Mouse (Mus musculus) midbrain, postnatal 0 days (tissue): ENCODE data around the gene Cdk11b. TPM values are rescaled to one million over a fixed set of nuclear protein-coding genes. Genes with fewer than 3 reads are reported as not detected.
A peak's percentile ranks its signal among the peaks of the same experiment; 100 is the strongest.
"Not testable (repeated sequence)": the region's sequence is repeated elsewhere in the genome, so short reads cannot be mapped to it uniquely, and the experiment has no call there.

Experiments
- ATAC-seq: fragments of 200-750 bp; cut with Nextera tagmentation; 2 replicates; pipeline ENCODE4 v1.8.0; 2017; ENCODE audit warnings: moderate number of reproducible peaks, mild to moderate bottlenecking, moderate TSS enrichment, moderate library complexity; ENCODE audit not compliant: low FRiP score
- DNase-seq: peaks from one replicate; pipeline ENCODE4 v3.0.0-alpha.2; 2015; ENCODE audit warnings: low spot score
- H3K27ac ChIP-seq: fragments of 300-500 bp; sonication (generic); 2 replicates; pipeline ENCODE4 v1.5.1; 2014; ENCODE audit warnings: low read depth, mild to moderate bottlenecking, low read length, mixed read lengths
- H3K27me3 ChIP-seq: fragments of 300-500 bp; sonication (generic); 2 replicates; pipeline ENCODE4 v1.6.1; 2014; ENCODE audit warnings: low read length, control low read depth, mixed read lengths; ENCODE audit not compliant: insufficient read depth
- H3K36me3 ChIP-seq: fragments of 300-500 bp; sonication (generic); 2 replicates; pipeline ENCODE4 v1.6.1; 2014; ENCODE audit warnings: low read length, control low read depth, mixed read lengths; ENCODE audit not compliant: insufficient read depth
- H3K4me1 ChIP-seq: fragments of 300-500 bp; sonication (generic); 2 replicates; pipeline ENCODE4 v1.6.1; 2014; ENCODE audit warnings: mild to moderate bottlenecking, control low read depth, antibody characterized with exemption, low read length, mixed read lengths; ENCODE audit not compliant: insufficient read depth
- H3K4me2 ChIP-seq: fragments of 300-500 bp; sonication (generic); 2 replicates; pipeline ENCODE4 v1.6.1; 2014; ENCODE audit warnings: low read depth, mild to moderate bottlenecking, low read length, mixed read lengths; ENCODE audit not compliant: poor library complexity, severe bottlenecking
- H3K4me3 ChIP-seq: fragments of 300-500 bp; sonication (generic); 2 replicates; pipeline ENCODE4 v1.5.1; 2014; ENCODE audit warnings: low read depth, mild to moderate bottlenecking, low read length, moderate library complexity
- H3K9ac ChIP-seq: fragments of 300-500 bp; sonication (generic); replicated peaks from 2 replicates; pipeline ENCODE4 v1.6.1; 2014; ENCODE audit warnings: mild to moderate bottlenecking, low read length, moderate library complexity, mixed read lengths; ENCODE audit not compliant: poor library complexity, severe bottlenecking
- H3K9me3 ChIP-seq: fragments of 300-500 bp; sonication (generic); 2 replicates; pipeline ENCODE4 v1.6.1; 2016; ENCODE audit warnings: low read length, control low read depth
- CTCF ChIP-seq: IDR thresholded peaks from 2 replicates; pipeline ENCODE4 v1.5.1; 2016; ENCODE audit warnings: antibody characterized with exemption, mild to moderate bottlenecking
- WGBS: fragments of 180-500 bp; shearing (Covaris S2); extraction: QIAGEN DNeasy Blood & Tissue Kit; methylation state at CpG from one replicate; pipeline ENCODE4 v1.1.7; 2014; 5-methylcytosine and 5-hydroxymethylcytosine counted together
- polyA plus RNA-seq: library from polyadenylated mRNA; unstranded; fragments of >200 nt; fragmentation: Nextera tagmentation; extraction: Ambion mirVana; gene quantifications from 2 replicates; pipeline ENCODE4 v1.2.1, GENCODE M21; 2015
- total RNA-seq: library from RNA; depleted of rRNA; stranded (reverse); fragments of >200 nt; gene quantifications from 2 replicates; pipeline ENCODE4 v1.2.3, GENCODE M21; 2014

The Cdk11b gene
- total and polyA plus RNA-seq, 2 experiments from 2014 or later: 15.2 to 64.1 TPM

DNA sequence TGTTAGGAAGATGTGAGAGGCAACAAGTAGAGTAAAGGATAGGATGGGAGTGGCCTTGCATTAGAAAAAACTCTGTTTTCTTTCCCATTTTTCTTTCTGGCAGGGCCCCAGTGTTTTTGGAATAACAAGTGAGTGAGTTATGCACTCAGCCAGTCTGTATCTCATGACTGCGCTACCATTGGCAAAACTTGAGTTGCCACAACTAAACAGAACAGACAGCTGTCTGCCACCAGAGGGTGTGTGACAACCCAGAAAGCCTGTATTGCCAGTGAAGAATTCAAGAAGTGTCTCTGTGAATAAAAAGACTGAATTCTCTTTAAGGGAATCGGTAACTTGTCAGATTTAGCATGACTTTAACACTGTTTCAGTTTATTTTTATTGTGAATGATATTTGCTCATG, 51.3 kb downstream of the Cdk11b start:
- peak; percentile 64 for TF ChIP-seq CTCF
- no peak overlapping the region for H3K27ac ChIP-seq
- H3K4me1 ChIP-seq: no peaks in the 10 kb centered on the region
- peak; percentile 28 for DNase-seq
- no peak overlapping the region for H3K4me3 ChIP-seq
- H3K36me3 ChIP-seq: no peaks in the 10 kb centered on the region
- H3K27me3 ChIP-seq: no peaks in the 10 kb centered on the region
- 83% methylated on average over 2 of the region's 2 CpGs for WGBS
- ATAC-seq: no peak
- no peaks in the 10 kb centered on the region for H3K9me3 ChIP-seq
- no peak overlapping the region for H3K4me2 ChIP-seq
- H3K9ac ChIP-seq: no peak overlapping the region

- H3K27ac ChIP-seq, H3K4me2 ChIP-seq, H3K27me3 ChIP-seq, H3K9me3 ChIP-seq, H3K4me1 ChIP-seq, ATAC-seq, DNase-seq, H3K9ac ChIP-seq, H3K36me3 ChIP-seq, H3K4me3 ChIP-seq: not testable (repeated sequence)
- WGBS: 89% methylated on average over 15 of the region's 19 CpGs
Measured at GRCm38 (mm10) chr4:155683670-155684277, 59.1 kb downstream of the Cdk11b start.

GRCm38 (mm10) chr4:155687764-155688163, 63.1 kb downstream of the Cdk11b start:
- H3K9me3 ChIP-seq, ATAC-seq, H3K4me3 ChIP-seq, H3K4me2 ChIP-seq, H3K4me1 ChIP-seq, DNase-seq, H3K27me3 ChIP-seq, H3K36me3 ChIP-seq, H3K27ac ChIP-seq, H3K9ac ChIP-seq: not testable (repeated sequence)
- WGBS: 90% methylated on average over 4 of the region's 4 CpGs

DNA sequence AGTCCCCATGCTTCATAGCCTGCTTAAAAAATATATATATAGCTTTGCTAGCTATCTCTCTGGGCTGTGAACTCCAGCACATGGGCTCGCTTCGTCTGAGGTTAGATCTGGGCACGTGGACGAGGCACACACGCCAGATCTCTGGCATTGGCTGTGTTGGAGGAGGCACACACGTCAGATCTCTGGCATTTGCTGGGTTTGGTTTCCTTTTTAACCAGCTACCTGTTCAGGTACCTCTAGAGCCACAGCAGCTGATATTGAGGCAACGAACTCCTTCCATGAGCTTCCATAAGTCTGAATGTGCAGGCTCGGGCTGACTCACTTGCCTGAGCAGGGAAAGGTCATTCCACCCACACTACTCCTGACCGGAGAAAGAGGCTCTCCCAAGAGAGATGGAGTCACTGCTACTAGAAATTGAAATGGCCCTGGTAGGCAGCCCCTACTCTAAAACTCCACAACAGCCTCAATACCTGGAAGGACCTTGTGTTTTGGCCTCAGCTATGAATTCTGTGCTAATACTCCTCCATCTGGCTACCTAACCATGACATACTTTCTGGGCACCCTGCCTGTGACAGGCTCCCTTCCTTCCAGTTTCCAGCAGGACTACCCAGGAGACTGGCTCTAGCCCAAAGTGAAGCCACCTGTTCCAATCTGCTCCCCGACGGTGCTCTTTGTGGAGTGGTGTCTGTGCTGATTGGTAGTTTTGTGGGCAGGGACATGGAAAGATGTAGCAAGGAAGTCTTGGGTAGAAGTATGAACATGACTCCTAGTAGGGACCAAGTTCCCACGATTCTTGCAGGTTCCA, 66.1 kb downstream of the Cdk11b start:
- no peaks in the 10 kb centered on the region for H3K27me3 ChIP-seq
- peaks cover 5% of the 10 kb centered on the region for H3K4me1 ChIP-seq
- no peak overlapping the region for H3K27ac ChIP-seq
- H3K4me2 ChIP-seq: no peak overlapping the region
- H3K9me3 ChIP-seq: no peaks in the 10 kb centered on the region
- WGBS: 82% methylated on average over 12 of the region's 12 CpGs
- H3K9ac ChIP-seq: no peak overlapping the region
- no peak overlapping the region for H3K4me3 ChIP-seq
- DNase-seq (peak; percentile 52), ATAC-seq (no peak)
- TF ChIP-seq CTCF: no peak
- no peaks in the 10 kb centered on the region for H3K36me3 ChIP-seq

GRCm38 (mm10) chr4:155692421-155692820, 67.8 kb downstream of the Cdk11b start:
- Histone ChIP-seq H3K9ac (no peak overlapping the region), H3K36me3 (no peaks in the 10 kb centered on the region), H3K27ac (no peak overlapping the region), H3K4me2 (no peak overlapping the region), H3K9me3 (no peaks in the 10 kb centered on the region), H3K27me3 (no peaks in the 10 kb centered on the region), H3K4me3 (no peak overlapping the region), H3K4me1 (peaks cover 18% of the 10 kb centered on the region)
- TF ChIP-seq CTCF: no peak
- ATAC-seq (no peak), DNase-seq (no peak)
- WGBS: 97% methylated on average over 3 of the region's 3 CpGs

- peak within 1 kb of the TSS; percentile 87 for H3K9ac ChIP-seq
- no peaks in the 10 kb centered on the region for H3K36me3 ChIP-seq
- DNase-seq: peak; percentile 73
- peak within 1 kb of the TSS; percentile 97 for H3K27ac ChIP-seq
- 0% methylated on average over 29 of the region's 47 CpGs for WGBS
- H3K27me3 ChIP-seq: no peaks in the 10 kb centered on the region
- H3K9me3 ChIP-seq: no peaks in the 10 kb centered on the region
- H3K4me2 ChIP-seq: peak within 1 kb of the TSS; percentile 95
- H3K4me3 ChIP-seq: peak within 1 kb of the TSS; percentile 71
- peak; percentile 90 for ATAC-seq
- peak; percentile 49 for TF ChIP-seq CTCF
- H3K4me1 ChIP-seq: peaks cover 18% of the 10 kb centered on the region
Measured at GRCm38 (mm10) chr4:155694111-155694481, 69.4 kb downstream of the Cdk11b start, which contains the start of gene Fndc10. Gene Fndc10 (plus strand): TSS chr4:155694342.
